Mouse (Mus musculus) heart, postnatal 0 days (tissue): ENCODE data around the gene Mtg2.

Experiments
- CTCF ChIP-seq: IDR thresholded peaks from 2 replicates; pipeline ENCODE4 v1.5.1; 2016; ENCODE audit warnings: antibody characterized with exemption, control low read depth, low read depth
- EP300 ChIP-seq: IDR thresholded peaks from 2 replicates; pipeline ENCODE4 v1.6.1; 2016; ENCODE audit warnings: antibody characterized with exemption, low read depth

GRCm38 (mm10) chr2:180085926-180086636 lies 15.7 kb downstream of the Mtg2 start:
- TF ChIP-seq EP300 = no peak
- TF ChIP-seq CTCF = no peak
